Mouse (Mus musculus): ENCODE results near the gene Dnase2a.

DNA sequence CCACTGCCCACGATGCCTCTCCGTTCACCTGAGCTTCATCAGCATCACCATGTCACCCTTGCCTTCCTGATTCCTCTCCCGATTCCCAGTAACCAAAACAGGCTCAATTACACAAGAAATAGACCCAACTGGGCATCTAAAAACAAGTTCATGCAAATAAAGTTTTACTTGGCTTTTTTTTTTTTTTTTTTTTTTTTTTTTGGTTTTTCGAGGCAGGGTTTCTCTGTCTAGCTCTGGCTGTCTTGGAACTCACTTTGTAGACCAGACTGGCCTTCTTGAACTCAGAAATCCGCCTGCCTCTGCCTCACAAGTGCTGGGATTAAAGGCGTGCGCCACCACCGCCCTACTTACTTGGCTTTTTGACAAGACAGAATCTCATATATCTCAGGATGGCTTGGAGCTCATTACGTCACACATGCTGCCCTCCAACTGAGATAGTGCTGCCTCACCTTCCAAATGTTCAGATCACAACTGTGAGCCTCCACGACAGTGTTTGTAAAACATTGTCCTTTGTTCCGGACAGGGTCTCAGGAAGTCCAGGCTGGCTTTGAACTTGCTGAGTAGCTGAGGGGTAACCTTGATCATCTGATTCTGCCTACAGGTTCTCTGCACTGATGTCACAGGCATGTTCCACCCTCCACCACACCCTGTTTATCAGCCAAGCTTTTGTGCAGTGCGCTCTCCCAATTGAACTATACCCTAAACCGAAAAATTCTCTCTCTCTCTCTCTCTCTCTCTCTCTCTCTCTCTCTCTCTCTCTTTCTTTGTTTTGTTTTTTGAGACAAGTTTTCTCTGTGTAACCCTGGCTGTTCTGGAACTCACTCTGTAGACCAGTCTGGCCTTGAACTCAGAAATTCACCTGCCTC lies 29.5 kb downstream of the Dnase2a start:
- TF ChIP-seq CTCF (IDR thresholded peaks at IDR 0.05) (no peak), EP300 (IDR thresholded peaks at IDR 0.05) (no peak)

All from lung, postnatal 0 days (tissue).